Mouse (Mus musculus) T-helper 2 cell (primary cell): Measurements from ENCODE around the gene Mid2.
"Not testable (repeated sequence)": the region's sequence is repeated elsewhere in the genome, so short reads cannot be mapped to it uniquely, and the experiment has no call there.

Experiments
- in situ Hi-C: fragments of 300-600 bp; cut with MboI, MseI; formaldehyde crosslinking; loops from one replicate; pipeline ENCODE4 v1.15.1; 2025; ENCODE audit warnings: high pct_unique_total_duplicates

The Mid2 gene

DNA sequence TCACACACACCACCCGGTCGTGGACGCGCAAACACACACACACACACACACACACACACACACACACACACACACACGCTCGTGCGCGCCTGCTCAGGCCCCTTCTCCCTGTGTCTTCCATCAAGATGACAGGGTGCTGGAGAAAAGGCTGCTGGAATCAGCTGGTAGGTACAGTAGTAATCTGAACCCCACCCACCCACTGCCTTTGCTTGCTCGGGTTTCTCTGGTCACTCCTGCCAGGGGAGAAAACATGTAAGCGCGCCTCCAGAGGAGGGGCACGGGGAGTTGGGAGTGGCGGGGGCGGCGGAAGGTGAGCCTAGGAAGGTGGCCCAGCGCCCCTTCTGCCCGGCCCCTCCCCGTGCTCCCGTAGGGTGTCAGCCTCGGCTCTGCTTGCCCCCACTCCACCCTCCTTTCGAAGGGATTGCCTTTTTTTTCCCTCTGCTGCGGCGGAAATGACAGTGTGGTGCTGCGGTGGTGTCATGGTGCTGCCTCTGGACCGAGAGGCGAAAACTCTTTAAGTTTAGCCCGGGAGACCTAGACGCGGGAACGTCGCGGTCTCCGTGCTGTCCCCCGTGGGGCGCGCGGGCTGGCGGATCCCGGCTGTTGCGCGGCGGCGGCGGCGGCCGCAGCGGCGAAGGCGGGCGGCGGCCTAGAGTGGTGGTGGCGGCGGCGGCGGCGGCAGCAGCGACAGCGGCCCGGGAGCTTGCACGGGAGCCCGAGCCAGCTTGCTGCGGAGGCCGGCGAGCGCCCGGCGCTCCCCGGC, at the start of gene Mid2:
Mid2 (plus strand) TSS at position 121 of the 763 bp plus-strand sequence.
- in situ Hi-C loops, result no loop called here

DNA sequence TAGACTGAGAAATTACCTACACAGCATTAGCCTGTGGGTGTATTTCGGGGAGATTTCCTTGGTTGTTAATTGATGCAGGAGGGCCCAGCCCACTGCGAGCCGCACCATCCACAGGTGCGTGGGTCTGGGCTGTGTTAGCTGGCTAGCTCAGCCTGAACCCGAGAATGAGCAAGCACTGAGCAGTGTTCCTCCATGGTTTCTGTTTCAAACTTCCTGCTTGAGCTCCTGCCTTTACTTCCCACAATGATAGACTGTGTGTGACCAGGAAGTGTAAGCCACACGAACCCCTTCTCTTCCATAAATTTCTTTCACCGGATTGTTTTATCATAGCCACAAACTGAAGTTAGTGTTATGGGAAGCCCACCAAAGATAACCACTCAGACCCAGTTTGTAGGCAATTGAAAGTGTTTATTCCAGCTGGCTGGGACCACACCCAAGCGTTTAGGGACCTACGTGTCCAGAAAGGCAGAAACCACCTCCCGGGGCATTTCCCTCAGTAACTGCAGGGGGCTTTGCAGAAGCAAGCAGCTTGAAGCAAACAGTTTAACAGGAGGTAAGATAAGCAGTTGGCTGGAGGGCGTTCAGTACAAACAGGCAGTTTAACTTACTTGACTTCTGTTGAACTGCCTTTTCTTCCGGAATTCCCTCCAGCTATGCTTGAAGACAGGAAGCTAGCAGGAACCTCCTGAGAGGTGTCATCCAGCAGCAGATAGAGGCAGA, 39.4 kb upstream of the Mid2 start:
- in situ Hi-C loops, result no loop called here

DNA sequence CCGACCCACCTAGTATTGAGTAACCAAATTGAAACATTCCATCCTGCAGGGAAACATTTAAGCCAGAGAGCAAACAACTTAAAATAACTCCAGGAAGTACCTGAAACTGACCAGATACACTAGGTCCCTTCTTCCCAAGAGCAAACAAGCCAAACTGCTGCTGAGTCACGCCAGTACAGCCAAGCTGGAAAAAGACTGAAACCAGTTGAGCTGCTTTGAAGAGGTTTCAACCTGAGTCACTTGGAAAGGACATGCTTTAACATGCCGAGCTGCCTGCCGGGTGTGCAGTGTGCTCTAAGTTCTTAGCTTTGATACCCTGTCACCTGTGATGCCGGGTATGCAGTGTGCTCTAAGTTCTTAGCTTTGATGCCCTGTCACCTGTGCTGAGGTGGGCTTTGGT, 26.4 kb upstream of the Mid2 start:
- in situ Hi-C loops, result no loop called here

DNA sequence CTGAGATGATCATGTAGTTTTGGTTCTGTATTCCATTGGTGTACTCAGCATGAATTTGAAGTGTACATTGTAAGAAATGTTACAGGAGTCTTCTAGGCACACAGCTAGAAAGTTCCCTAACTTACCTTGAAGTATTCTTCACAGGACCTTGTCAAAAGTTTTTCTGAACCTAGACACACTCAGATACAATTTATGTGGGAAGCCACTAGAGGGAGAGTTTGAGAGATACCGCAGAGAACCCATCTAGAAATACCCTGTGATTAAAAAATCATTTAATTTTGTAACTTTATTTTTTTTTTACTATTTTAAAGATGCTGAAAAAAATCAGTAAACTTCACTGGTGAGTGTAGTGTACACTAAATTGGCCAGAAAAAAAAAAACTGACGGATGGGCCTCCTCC, 24.8 kb upstream of the Mid2 start:
- in situ Hi-C loops, result no loop called here

DNA sequence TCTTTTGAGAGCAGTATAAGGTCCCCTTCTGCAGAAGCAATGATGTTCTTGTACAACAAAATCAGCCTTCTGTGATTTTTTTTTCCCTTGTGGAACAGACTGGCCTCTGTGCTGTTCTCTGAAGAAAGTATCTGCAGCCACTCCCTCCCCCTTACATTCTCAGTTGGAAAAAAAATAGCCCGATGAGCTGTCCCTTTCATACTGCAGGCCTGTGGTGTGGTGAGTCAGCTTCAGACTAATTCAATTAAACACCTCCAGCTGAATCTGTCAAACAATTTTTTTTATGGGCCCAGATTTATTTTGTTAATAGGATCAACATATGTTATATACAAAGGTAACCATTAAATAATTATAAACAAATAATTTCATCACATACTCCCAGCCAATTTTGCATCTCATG, 3.7 kb upstream of the Mid2 start:
- in situ Hi-C loops, result no loop called here

DNA sequence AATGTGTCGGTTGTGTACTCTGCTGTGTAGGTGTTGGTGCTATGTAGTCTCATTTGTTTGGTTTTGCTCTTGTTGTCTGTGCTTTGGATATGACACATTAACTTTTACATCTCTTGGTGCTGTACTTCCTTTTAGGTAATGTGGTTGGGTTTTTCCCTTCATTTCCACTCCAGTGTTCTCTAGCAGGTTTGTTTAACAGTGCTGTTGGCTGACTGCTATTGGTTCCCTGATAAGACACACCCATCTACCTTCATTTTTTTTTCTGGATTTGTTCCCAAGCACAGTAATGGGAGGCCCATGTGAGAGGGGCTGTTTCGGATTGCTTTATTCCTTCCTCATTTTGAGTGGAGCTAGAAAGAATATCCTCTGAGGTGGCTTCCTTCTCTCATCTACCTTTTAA, 883 bp upstream of the Mid2 start:
- in situ Hi-C loops, result no loop called here

DNA sequence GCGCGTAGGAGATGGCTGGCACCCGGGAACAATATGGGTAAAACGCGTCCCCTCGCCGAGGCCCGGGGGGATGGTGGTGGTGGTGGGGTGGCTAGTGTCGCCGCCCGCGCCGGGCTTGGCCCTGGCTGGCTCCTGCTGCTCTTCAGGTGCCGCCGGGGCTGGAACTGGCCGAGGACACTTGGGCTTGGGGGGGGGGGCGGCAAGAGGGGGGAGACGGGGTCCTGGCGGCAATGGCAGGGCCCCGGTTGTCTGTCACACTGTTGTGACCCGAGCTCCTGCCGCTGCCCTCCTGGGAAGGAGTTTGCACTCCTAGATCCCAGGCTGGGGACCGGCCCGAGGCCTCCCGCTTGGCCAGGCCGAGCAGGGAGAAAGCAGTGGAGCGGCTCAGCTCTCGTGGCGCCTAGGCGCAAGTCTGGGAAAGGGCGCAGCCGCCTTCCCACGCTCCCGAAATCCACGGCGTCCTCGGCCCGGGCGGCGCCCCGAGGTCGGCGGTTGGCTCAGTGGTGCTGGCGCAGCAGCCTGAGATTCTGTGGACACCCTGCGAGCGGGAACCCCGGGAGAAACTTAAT, 927 bp downstream of the Mid2 start:
- in situ Hi-C loops, result no loop called here

DNA sequence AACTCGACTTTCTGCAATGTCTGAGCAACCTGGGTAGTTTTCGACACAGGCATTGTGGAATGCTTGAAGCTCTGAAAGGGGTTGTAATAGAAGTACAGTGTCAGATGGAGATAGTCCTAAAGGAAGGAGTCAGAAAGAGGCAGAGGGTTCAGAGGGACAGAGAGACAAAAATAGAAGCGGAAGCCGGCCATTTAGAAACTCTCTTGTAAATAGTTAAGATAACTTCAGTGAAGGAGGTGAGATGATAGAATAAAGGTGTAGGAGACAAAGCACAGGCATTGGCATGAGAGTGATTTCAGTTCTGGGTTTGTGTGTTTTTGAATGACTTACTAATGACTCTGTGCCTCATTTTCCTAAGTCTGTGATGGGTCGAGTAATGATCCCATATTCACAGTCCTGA, 11.0 kb downstream of the Mid2 start:
- in situ Hi-C loops, result no loop called here

DNA sequence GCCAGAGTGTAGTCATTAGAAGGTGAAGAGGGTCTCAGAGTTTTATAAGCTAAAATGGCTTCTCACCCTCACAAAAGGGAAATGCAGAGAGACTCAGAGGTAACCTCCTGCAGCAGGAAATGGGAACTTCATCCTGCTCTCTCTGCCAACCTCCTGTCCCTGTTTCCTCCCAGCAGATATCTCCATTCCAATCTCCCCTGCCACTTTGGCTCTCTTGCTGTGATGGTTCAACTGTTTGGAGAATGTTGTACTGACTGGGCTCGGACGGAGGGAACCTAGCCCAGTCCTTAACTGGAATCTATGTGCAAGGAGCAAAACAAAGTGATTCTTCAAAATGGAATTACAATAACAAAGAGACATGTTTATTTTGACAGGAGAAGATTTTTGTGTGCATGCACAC, 23.9 kb downstream of the Mid2 start:
- in situ Hi-C loops, result no loop called here

DNA sequence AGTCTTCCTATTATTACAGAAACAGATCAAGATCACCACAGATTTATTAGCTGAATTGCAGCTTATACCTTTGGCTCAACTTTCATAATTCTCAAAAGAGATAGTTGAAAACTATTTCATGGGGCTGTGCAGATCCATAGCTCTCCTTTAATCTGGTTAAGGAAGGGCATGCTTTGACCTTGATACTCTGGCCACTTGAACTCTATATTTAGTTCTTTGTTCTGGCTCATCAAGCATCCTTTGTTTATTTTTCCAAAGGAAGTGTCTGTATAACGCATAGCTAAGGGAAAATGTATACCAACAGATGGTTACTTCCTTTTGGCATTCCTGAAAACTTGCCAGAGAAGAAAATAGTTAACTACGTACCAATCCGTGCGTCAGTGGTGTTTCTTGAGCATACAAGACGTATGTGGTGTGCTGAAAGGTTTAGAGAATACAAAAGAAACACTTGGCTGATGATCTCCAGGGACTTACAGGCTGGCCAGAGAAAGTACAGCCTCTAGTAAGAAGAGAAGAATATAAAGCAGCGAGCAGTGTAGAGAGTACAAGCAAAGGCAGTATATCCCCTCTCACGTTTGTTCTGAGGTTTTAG, 33.6 kb downstream of the Mid2 start:
- in situ Hi-C loops, result not testable (repeated sequence)

DNA sequence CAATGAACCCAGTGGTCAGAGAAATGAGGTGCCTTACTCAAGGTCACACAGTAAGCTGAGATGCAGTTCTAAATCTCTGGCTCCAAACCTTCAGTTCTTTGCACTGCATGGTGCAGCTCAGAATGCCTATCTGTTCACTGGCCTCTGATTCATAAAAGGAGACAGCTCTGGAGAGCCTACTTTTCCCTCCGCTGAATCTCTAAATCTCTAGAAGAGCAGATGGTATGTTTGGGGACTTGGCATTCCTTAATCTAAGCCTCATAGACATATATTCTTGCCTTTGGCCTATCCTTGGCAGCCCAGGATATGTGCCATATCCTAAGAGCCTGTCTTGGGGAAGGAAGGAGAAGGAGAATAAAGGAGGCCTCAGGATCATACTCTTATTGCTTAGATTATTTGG, 38.8 kb downstream of the Mid2 start:
- in situ Hi-C loops, result no loop called here

DNA sequence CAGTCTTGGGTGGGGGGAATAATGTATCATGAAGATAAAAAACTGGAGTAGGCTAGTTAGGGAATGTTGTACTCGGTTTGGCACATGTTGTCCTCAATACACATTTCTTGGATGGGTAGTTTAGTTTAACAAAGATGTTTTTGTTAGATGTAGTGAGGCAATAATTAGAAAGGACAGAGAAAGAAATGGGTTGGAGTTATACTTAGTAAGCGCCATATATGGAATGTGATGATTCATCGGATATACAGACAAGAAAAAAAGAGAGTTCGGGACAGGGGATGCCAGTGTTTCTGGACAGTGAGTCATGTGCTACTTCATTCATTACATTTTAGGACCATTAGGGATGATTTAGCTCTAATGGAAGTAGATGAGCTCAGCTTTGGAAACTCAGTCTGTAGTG, 41.7 kb downstream of the Mid2 start:
- in situ Hi-C loops, result no loop called here

DNA sequence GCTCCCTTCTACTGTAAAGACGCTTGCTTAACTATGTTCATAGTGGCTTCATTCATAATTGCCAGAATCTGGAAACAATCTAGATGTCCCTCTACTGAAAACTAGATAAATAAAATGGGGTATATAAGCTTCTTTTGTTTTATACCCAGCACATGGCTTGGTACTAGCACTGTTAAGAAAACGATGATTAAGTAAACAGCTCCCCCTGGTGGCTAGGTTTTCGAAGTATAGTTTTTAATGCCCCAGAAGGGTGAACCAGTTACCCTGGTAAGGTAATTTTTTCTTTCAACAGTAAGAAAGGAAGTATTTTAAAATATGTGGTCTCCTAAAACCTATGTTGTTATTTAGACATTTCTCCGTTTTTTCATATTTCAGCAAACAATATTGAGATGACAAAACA, 58.0 kb downstream of the Mid2 start:
- in situ Hi-C loops, result no loop called here

DNA sequence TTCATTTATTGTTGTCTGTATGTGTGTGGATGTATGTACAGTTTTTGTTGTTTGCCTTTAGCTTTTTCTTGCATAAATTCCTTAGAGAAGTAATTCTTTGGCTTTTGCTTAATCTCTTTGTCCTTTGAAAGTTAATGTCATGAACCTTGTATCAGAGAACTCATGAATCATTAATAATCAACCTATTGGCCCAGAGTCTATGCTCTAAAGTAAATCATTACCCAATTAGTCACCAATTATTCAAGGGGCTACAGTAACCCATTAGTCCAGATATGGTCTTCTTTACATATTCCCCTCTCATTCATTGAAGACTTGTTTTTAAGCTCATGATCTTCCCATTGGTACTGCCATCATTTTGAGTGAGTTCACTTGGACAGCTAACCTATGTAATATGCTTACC, 74.6 kb downstream of the Mid2 start:
- in situ Hi-C loops, result no loop called here

DNA sequence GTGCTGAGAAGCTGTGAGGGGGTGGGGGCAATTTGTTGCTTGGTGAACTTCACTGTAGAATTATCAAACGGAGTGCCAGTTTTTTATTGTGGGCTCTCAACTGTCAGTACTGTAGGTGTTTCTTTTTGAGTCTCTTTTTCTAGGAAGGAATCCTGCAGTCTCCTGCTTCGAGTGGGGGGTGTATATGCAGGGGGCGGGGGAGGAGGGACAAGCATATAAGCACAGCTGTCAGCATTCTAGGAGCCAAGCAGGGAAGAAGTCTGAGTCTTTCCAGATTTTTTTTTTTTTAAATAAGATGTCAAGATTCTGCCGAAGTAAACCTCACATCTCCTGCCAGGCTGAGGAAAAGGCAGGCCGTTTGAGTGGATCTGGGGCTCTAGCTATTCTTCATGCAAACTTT, 78.8 kb downstream of the Mid2 start:
- in situ Hi-C loops, result no loop called here

DNA sequence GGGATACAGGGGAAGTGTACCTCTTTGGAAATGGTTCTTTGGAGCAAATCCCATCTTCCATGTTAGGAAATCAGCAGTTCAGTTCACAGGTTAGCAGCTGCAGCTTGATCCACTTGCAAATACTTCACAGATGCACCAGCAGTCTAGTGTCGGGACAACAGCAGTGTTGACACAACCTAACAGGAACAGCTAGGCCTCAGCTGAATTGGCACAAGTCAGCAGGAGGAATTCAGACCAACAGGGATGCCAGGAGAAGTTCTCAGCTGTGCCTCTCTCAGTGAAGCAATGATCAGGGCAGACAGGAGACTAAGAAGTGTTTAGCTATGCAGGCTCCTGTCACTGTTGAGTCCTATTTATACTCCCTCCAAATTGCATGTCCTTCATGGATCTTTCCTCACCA, 105.4 kb downstream of the Mid2 start:
- in situ Hi-C loops, result no loop called here

DNA sequence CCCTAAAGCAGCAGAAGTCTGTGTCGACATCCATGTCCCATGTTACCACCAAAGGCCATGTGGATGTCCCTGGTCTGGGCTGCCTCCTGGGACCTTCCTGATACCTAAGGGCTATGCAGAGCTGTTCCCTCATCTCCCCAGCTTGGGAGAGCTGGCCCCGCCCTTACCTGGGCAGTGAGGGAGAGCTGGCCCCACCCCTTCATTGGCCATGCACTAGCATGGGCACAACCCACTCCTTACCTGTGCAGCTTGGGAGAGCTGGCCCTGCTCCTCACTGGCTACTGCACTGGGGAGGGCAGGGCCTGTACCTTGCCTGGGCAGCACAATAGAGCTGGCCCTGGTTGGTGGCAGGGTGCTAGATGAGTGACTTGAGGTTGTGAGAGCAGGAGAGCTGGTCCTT, 140.9 kb downstream of the Mid2 start:
- in situ Hi-C loops, result no loop called here

DNA sequence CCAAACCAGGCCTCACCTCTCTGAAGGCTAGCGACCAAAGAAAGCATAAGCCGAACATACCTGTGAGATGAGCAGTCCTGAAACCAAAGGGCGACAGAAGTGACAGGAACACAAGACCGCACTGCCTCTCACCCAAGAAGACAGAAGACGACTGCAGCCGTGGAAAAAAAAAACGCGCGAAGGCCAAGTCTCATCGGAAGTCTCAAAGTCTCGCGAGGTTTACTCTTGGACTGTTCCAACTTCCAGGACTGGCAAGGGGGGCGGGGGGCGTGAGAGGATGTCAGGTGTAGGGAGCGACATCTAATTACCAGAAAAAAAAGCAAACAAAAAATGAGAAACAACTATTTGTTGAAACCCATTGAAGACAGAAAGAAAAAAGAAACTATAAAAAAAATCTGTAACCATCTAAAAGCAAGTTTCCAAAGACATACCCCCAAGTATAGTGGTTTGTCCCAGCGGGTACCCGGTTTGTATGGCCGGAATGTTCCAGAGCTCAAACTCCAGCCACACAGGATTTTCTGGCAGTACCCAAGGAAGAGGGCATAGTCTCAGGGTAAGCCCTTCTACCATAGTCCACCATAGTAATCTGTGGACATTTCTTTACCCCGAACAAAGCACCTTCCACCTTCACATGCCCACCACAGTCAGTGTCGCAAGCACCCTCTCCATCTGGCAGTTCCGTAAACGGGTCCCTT, 149.1 kb downstream of the Mid2 start, which contains the start of gene Tex13b:
Tex13b (minus strand) TSS at position 122 of the 695 bp plus-strand sequence.
- in situ Hi-C loops, result no loop called here
